Mouse (Mus musculus) midbrain, embryonic 12.5 days (tissue): Measurements from ENCODE around the gene Abca2. TPM values are rescaled to one million over a fixed set of nuclear protein-coding genes. Genes with fewer than 3 reads are reported as not detected.
A peak's percentile ranks its signal among the peaks of the same experiment; 100 is the strongest.

ENCODE experiments used
- ATAC-seq: fragments of 200-750 bp; cut with Nextera tagmentation; 2 replicates; pipeline ENCODE4 v1.8.0; 2017; ENCODE audit warnings: low read depth, moderate TSS enrichment, moderate library complexity; ENCODE audit not compliant: low FRiP score
- H3K27ac ChIP-seq: fragments of 300-500 bp; sonication (generic); replicated peaks from 2 replicates; pipeline ENCODE4 v1.5.1; 2016; ENCODE audit warnings: mild to moderate bottlenecking
- H3K27me3 ChIP-seq: fragments of 300-500 bp; sonication (generic); 2 replicates; pipeline ENCODE4 v1.6.1; 2016; ENCODE audit warnings: mild to moderate bottlenecking
- H3K36me3 ChIP-seq: fragments of 300-500 bp; sonication (generic); 2 replicates; pipeline ENCODE4 v1.6.1; 2016
- H3K4me1 ChIP-seq: fragments of 300-500 bp; sonication (generic); 2 replicates; pipeline ENCODE4 v1.6.1; 2016
- H3K4me2 ChIP-seq: fragments of 300-500 bp; sonication (generic); replicated peaks from 2 replicates; pipeline ENCODE4 v1.6.1; 2016; ENCODE audit warnings: mild to moderate bottlenecking, moderate library complexity
- H3K4me3 ChIP-seq: fragments of 300-500 bp; sonication (generic); 2 replicates; pipeline ENCODE4 v1.5.1; 2016; ENCODE audit warnings: mild to moderate bottlenecking
- H3K9ac ChIP-seq: fragments of 300-500 bp; sonication (generic); replicated peaks from 2 replicates; pipeline ENCODE4 v1.6.1; 2016; ENCODE audit warnings: mild to moderate bottlenecking, moderate library complexity
- H3K9me3 ChIP-seq: fragments of 300-500 bp; sonication (generic); 2 replicates; pipeline ENCODE4 v1.6.1; 2016; ENCODE audit warnings: mild to moderate bottlenecking
- WGBS: fragments of 180-500 bp; shearing (Covaris S2); methylation state at CpG from one replicate; pipeline ENCODE4 v1.1.7; 2016; 5-methylcytosine and 5-hydroxymethylcytosine counted together
- polyA plus RNA-seq: library from polyadenylated mRNA; unstranded; fragments of >200 nt; fragmentation: Nextera tagmentation; extraction: Ambion mirVana; gene quantifications from 2 replicates; pipeline ENCODE4 v1.2.1, GENCODE M21; 2016

Gene Abca2
- polyA plus RNA-seq, 1 experiment from 2014 or later, result 9.4 TPM

GRCm38 (mm10) chr2:25456205-25456953 is 27.9 kb downstream of the Abca2 start, which contains the start of gene Clic3:
Gene Clic3 (plus strand): TSS chr2:25456838.
- peaks cover 15% of the 10 kb centered on the region for H3K4me1 ChIP-seq
- no peak within 1 kb of the TSS for H3K4me2 ChIP-seq
- H3K9me3 ChIP-seq, result no peaks in the 10 kb centered on the region
- H3K36me3 ChIP-seq, result peaks cover 14% of the 10 kb centered on the region
- H3K27me3 ChIP-seq, result no peaks in the 10 kb centered on the region; the same call in 1 of the 2 replicates
- no peak within 1 kb of the TSS for H3K4me3 ChIP-seq
- H3K9ac ChIP-seq, result 0 out of 2 replicates have a peak within 1 kb of the TSS, but pooled peaks have one; percentile 17
- no peak for ATAC-seq
- no peak within 1 kb of the TSS for H3K27ac ChIP-seq
- WGBS, result 65% methylated on average over 14 of the region's 14 CpGs

- Histone ChIP-seq H3K27me3 (no peaks in the 10 kb centered on the region; the same call in 1 of the 2 replicates), H3K36me3 (peaks cover 14% of the 10 kb centered on the region), H3K4me2 (no peak overlapping the region), H3K4me3 (no peak overlapping the region), H3K4me1 (peaks cover 18% of the 10 kb centered on the region), H3K27ac (no peak overlapping the region), H3K9me3 (no peaks in the 10 kb centered on the region), H3K9ac (0 out of 2 replicates have a peak overlapping the region, but pooled peaks have one; percentile 17)
- 88% methylated on average over 9 of the region's 9 CpGs for WGBS
- ATAC-seq, result no peak
Measured at GRCm38 (mm10) chr2:25457022-25457896, 28.8 kb downstream of the Abca2 start.

GRCm38 (mm10) chr2:25458911-25459310 is 30.4 kb downstream of the Abca2 start:
- H3K9ac ChIP-seq, result no peak overlapping the region
- H3K27ac ChIP-seq, result no peak overlapping the region
- peaks cover 18% of the 10 kb centered on the region for H3K4me1 ChIP-seq
- H3K4me2 ChIP-seq, result no peak overlapping the region
- H3K36me3 ChIP-seq, result peaks cover 14% of the 10 kb centered on the region
- H3K27me3 ChIP-seq, result no peaks in the 10 kb centered on the region; the same call in 1 of the 2 replicates
- WGBS, result 87% methylated on average over 5 of the region's 5 CpGs
- no peak for ATAC-seq
- no peaks in the 10 kb centered on the region for H3K9me3 ChIP-seq
- H3K4me3 ChIP-seq, result no peak overlapping the region

GRCm38 (mm10) chr2:25460135-25460534 is 31.6 kb downstream of the Abca2 start:
- WGBS, result 35% methylated on average over 5 of the region's 5 CpGs
- Histone ChIP-seq H3K27me3 (no peaks in the 10 kb centered on the region; the same call in 1 of the 2 replicates), H3K4me1 (peaks cover 18% of the 10 kb centered on the region), H3K9ac (peak overlapping the region; percentile 79), H3K27ac (peak overlapping the region; percentile 89), H3K36me3 (peaks cover 14% of the 10 kb centered on the region), H3K4me2 (peak overlapping the region; percentile 80), H3K4me3 (peak overlapping the region; percentile 77), H3K9me3 (no peaks in the 10 kb centered on the region)
- ATAC-seq, result peak; percentile 13

GRCm38 (mm10) chr2:25460551-25461309 is 32.2 kb downstream of the Abca2 start, which contains the start of gene Paxx:
Gene Paxx (minus strand): TSS chr2:25461094.
- Histone ChIP-seq H3K9ac (peak within 1 kb of the TSS; percentile 79), H3K9me3 (no peaks in the 10 kb centered on the region), H3K27me3 (no peaks in the 10 kb centered on the region; the same call in 1 of the 2 replicates), H3K36me3 (peaks cover 14% of the 10 kb centered on the region), H3K4me1 (peaks cover 20% of the 10 kb centered on the region), H3K4me2 (peak within 1 kb of the TSS; percentile 80), H3K27ac (peak within 1 kb of the TSS; percentile 89), H3K4me3 (peak within 1 kb of the TSS; percentile 77)
- peak; percentile 90 for ATAC-seq
- under 1% methylated on average over 48 of the region's 48 CpGs for WGBS

GRCm38 (mm10) chr2:25461407-25461806 is 32.9 kb downstream of the Abca2 start:
- Histone ChIP-seq H3K4me1 (peaks cover 26% of the 10 kb centered on the region), H3K27me3 (no peaks in the 10 kb centered on the region), H3K36me3 (peaks cover 14% of the 10 kb centered on the region), H3K4me2 (peak overlapping the region; percentile 80), H3K27ac (peak overlapping the region; percentile 89), H3K9me3 (no peaks in the 10 kb centered on the region), H3K4me3 (peak overlapping the region; percentile 77), H3K9ac (peak overlapping the region; percentile 79)
- 34% methylated on average over 3 of the region's 3 CpGs for WGBS
- ATAC-seq, result peak; percentile 3; the same call in 1 of the 2 replicates

GRCm38 (mm10) chr2:25463630-25464029 is 35.1 kb downstream of the Abca2 start:
- no peak for ATAC-seq
- peaks cover 34% of the 10 kb centered on the region for H3K4me1 ChIP-seq
- no peak overlapping the region for H3K27ac ChIP-seq
- 91% methylated on average over 3 of the region's 3 CpGs for WGBS
- H3K4me2 ChIP-seq, result no peak overlapping the region
- H3K27me3 ChIP-seq, result no peaks in the 10 kb centered on the region
- no peak overlapping the region for H3K9ac ChIP-seq
- H3K4me3 ChIP-seq, result no peak overlapping the region
- H3K9me3 ChIP-seq, result no peaks in the 10 kb centered on the region
- H3K36me3 ChIP-seq, result peaks cover 7% of the 10 kb centered on the region; the same call in 1 of the 2 replicates

GRCm38 (mm10) chr2:25465256-25465655 is 36.8 kb downstream of the Abca2 start:
- Histone ChIP-seq H3K27me3 (no peaks in the 10 kb centered on the region), H3K36me3 (no peaks in the 10 kb centered on the region), H3K4me3 (no peak overlapping the region), H3K4me2 (no peak overlapping the region), H3K27ac (no peak overlapping the region; the same call in 1 of the 2 replicates), H3K4me1 (peaks cover 32% of the 10 kb centered on the region), H3K9me3 (no peaks in the 10 kb centered on the region), H3K9ac (no peak overlapping the region)
- WGBS, result 83% methylated on average over 2 of the region's 2 CpGs
- no peak for ATAC-seq

GRCm38 (mm10) chr2:25465816-25466635 is 37.5 kb downstream of the Abca2 start:
- no peak overlapping the region for H3K9ac ChIP-seq
- H3K4me2 ChIP-seq, result no peak overlapping the region
- H3K4me1 ChIP-seq, result peaks cover 29% of the 10 kb centered on the region
- H3K9me3 ChIP-seq, result no peaks in the 10 kb centered on the region
- peak; percentile 74 for ATAC-seq
- no peak overlapping the region for H3K4me3 ChIP-seq
- WGBS, result 39% methylated on average over 10 of the region's 10 CpGs
- no peaks in the 10 kb centered on the region for H3K36me3 ChIP-seq
- no peaks in the 10 kb centered on the region for H3K27me3 ChIP-seq
- peak overlapping the region; percentile 50 for H3K27ac ChIP-seq

GRCm38 (mm10) chr2:25467606-25468303 is 39.3 kb downstream of the Abca2 start:
- Histone ChIP-seq H3K36me3 (no peaks in the 10 kb centered on the region), H3K27me3 (no peaks in the 10 kb centered on the region), H3K4me2 (no peak overlapping the region), H3K4me3 (no peak overlapping the region), H3K4me1 (peaks cover 24% of the 10 kb centered on the region; the same call in 1 of the 2 replicates), H3K9ac (no peak overlapping the region), H3K9me3 (no peaks in the 10 kb centered on the region), H3K27ac (no peak overlapping the region)
- WGBS, result 76% methylated on average over 14 of the region's 14 CpGs
- ATAC-seq, result no peak
